Mouse (Mus musculus): ENCODE data around the gene Olfr53. TPM values are rescaled to one million over a fixed set of nuclear protein-coding genes. Genes with fewer than 3 reads are reported as not detected.
"Not testable (repeated sequence)": the region's sequence is repeated elsewhere in the genome, so short reads cannot be mapped to it uniquely, and the experiment has no call there.

The Olfr53 gene
- not detected for total RNA-seq (2021)

DNA sequence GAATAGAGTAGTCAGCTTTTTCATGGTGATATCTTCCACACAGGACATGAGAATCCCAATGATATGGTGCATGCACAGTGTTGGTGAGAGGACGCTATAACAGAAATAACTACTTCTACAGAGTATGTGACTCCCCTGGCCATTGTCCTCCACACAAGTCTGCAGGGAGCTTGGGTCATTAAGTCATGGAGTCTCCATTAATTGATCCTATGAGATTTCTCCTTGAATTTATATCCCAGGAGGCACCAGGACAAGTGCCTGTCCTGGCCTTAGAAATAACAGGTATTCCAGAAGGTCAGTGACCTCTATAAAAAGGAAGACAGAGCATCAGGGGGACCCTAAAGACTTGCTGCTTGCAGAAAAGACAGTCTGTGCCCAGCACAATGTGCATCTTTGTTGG, at the start of gene Olfr53:
TSS of gene Olfr53 (plus strand) at position 301 of the 400 bp plus-strand sequence.
- no peak for DNase-seq

DNA sequence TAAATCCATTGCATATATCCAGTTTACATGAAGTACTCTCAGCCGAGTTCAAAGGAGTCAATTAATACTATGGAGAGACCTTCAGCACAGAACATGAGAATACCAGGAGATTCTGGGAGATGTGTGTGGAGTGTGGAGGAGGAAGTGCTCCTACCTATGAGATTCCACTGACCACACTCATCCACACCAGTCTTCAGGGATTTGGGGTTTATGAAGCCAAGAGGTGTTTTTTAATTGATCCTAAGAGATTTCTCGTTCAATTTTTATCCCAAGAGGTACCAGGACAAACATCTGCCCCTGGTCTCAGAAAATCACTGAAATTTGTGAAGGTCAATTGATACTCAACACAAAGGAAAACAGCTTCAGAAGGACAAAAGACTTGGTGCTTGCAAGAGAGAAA, 45.3 kb upstream of the Olfr53 start, which contains the start of gene Olfr46:
TSS of gene Olfr46 (plus strand) at position 301 of the 400 bp plus-strand sequence.
- not testable (repeated sequence) for DNase-seq

DNA sequence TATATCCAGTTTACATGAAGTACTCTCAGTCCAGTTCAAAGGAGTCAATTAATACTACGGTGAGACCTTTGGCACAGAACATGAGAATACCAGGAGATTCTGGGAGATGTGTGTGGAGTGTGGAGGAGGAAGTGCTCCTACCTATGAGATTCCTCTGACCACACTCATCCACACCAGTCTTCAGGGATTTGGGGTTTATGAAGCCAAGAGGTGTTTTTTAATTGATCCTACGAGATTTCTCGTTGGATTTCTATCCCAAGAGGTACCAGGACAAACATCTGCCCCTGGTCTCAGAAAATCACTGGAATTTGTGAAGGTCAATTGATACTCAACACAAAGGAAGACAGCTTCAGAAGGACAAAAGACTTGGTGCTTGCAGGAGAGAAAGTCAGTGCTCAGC, 17.6 kb upstream of the Olfr53 start, which contains the start of gene Olfr61:
TSS of gene Olfr61 (plus strand) at position 301 of the 400 bp plus-strand sequence.
- not testable (repeated sequence) for DNase-seq

DNA sequence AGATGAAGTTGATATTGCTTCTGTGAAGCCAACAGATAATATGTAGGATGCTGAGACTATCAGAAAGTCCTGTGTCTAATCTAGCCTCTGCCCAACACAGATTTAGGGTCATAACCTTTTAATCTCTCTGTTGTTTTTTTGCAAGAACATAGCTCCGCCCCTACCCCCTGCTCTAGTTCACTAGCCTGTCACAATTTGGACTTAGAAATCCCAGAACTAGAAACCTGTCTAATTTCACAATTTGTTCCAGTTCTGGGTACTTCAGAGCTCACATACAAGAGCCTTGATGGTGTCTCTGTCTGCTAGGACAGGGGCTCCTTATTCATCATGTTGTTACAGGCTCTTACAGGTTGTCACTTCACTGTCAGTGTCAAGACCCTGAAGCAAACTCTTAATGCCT, 15.7 kb upstream of the Olfr53 start:
- DNase-seq, result no peak

DNA sequence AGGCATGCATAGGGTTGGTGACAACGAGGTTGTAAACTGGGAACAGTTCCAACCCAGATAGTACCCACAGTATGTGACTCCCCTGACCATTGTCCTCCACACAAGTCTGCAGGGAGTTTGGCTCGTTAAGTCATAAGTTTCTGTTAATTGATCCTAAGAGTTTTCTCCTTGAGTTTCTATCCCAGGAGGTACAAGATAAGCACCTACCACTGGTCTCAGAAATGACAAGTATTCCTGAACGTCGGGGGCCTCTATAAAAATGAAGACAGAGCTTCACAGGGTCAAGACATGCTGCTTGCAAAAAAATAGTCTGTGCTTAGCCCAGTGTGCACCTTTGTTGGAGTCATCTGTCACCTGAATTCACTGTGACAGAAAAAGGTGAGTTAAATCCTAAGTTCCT, 13.4 kb downstream of the Olfr53 start, which contains the start of gene Olfr539:
TSS of gene Olfr539 (plus strand) at position 301 of the 400 bp plus-strand sequence.
- no peak for DNase-seq

DNA sequence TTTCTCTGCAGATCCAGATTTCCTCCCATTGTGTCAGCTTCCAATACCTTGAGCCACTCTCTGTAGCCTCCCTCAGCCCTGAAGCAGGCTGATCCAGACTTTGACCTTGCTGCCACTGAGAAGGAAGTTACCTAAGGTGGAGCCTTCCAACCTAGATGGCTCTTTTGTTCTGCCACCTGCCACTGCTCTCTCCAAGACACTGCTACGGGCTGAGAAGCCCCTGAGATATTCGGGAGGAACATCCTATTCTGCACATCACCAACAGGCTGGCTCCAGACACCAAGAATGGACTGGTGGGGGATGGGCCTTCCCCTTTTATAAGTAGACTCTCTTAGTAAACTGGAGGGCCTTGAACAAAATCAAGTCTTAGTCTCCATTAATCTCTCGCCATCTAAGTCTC, 24.4 kb downstream of the Olfr53 start:
- DNase-seq, result not testable (repeated sequence)

DNA sequence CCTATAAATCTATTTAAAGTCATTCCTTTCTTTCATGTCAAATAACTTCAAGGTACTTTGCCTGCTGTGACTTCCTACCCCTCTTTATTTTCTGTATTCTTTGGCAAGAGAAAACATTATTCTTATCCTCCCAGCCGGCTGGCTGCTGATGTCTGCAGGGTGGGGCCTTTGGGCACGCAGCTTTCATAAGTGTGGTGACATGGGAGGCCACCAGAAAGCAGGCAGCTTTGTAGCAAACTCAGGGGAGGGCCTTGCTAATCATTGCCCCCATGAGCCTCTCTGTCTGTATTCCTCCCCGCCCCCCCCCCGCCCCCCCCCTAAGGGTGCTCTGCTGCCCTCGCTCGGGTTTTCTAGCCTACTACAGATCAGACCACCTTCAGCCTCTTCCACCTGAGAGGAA, 29.6 kb downstream of the Olfr53 start:
- no peak for DNase-seq

DNA sequence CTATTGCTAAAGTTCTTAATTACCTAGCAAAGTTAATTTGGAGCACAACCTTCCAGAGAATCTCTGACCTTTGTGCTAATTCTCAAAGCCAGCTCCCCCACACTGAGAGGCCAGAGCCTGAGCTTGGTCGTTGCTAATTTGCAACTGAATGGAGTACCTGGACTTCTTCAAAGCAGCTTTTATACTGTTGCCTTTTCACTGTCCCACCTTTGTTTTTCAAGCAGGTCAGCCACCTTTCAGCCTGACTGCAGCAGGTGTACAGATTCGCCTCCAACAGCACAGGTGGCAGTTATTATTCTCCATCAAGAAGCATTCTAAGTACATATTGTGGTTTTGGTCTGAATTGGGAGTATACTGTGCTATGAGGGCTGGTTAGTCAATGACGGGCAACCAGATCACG, 33.3 kb downstream of the Olfr53 start:
- not testable (repeated sequence) for DNase-seq

DNA sequence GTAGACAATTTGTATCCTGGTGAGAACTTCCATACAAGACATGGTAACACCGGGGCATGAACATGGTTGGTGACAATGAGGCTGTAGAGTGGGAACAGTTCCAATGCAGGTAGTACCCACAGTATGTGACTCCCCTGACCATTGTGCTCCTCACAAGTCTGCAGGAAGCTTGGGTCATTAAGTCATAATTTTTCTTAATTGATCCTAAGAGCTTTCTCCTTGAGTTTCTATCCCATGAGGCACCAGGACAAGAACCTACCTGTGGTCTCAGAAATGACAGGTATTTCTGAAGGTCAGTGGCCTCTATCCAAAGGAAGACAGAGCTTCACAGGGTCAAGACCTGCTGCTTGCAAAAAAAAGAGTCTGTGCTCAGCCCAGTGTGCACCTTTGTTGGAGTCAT, 35.4 kb downstream of the Olfr53 start, which contains the start of gene Olfr45:
TSS of gene Olfr45 (plus strand) at position 301 of the 400 bp plus-strand sequence.
- no peak for DNase-seq

DNA sequence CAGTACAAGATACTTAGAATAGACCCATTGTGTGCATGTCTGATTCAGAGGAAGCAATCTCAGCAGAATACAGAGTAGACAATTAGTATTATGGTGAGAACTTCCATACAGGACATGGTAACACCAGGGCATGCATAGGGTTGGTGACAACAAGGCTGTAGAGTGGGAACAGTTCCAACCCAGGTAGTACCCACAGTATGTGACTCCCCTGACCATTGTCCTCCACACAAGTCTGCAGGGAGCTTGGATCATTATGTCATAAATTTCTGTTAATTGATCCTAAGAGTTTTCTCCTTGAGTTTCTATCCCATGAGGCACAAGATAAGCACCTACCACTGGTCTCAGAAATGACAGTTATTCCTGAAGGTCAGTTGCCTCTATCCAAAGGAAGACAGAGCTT, 50.7 kb downstream of the Olfr53 start, which contains the start of gene Olfr541:
TSS of gene Olfr541 (plus strand) at position 301 of the 400 bp plus-strand sequence.
- DNase-seq, result no peak

Other genes with a start within 250 kb of the Olfr53 start
- gene Olfr531, start 243.5 kb upstream of the Olfr53 start, total RNA-seq (2021), result not detected
- gene Olfr532, start 224.8 kb upstream of the Olfr53 start, total RNA-seq (2021), result not detected
- gene Olfr533, start 183.1 kb upstream of the Olfr53 start, total RNA-seq (2021), result not detected
- gene Olfr535, start 162.2 kb upstream of the Olfr53 start, total RNA-seq (2021), result under 1 TPM; 0.25 to 0.51 TPM
- not detected for gene Olfr536, start 139.1 kb upstream of the Olfr53 start, total RNA-seq (2021)
- gene Olfr538, start 78.6 kb upstream of the Olfr53 start, total RNA-seq (2021), result not detected
- gene Olfr46, start 45.2 kb upstream of the Olfr53 start, total RNA-seq (2021), result under 1 TPM; 0.43 to 0.45 TPM
- gene Olfr61, start 17.5 kb upstream of the Olfr53 start, total RNA-seq (2021), result under 1 TPM in 1 of 2 experiments, not detected in 1; 0.37 TPM
- under 1 TPM; 0.17 to 0.43 TPM for gene Olfr539, start 13.5 kb downstream of the Olfr53 start, total RNA-seq (2021)
- under 1 TPM; 0.10 TPM for gene Olfr45, start 35.5 kb downstream of the Olfr53 start, total RNA-seq (2021)
- gene Olfr541, start 50.8 kb downstream of the Olfr53 start, total RNA-seq (2021), result not detected
- not detected for gene Cyp2e1, start 117.3 kb downstream of the Olfr53 start, total RNA-seq (2021)
- gene Syce1, start 141.4 kb downstream of the Olfr53 start, total RNA-seq (2021), result under 1 TPM in 1 of 2 experiments, not detected in 1; 0.40 TPM
- gene Zfp941, start 175.7 kb downstream of the Olfr53 start, total RNA-seq (2021), result 10 to 100 TPM; 12.3 to 13.3 TPM
- 1 to 10 TPM; 1.8 to 2.9 TPM for gene Urah, start 188.6 kb downstream of the Olfr53 start, total RNA-seq (2021)
- gene Scgb1c1, start 199.1 kb downstream of the Olfr53 start, total RNA-seq (2021), result not detected
- not detected for gene Odf3, start 201.4 kb downstream of the Olfr53 start, total RNA-seq (2021)
- not detected for gene Gm45785, start 209.9 kb downstream of the Olfr53 start, total RNA-seq (2021)
- gene Ric8a, start 210.5 kb downstream of the Olfr53 start, total RNA-seq (2021), result 10 to 100 TPM; 76.8 to 83.7 TPM
- gene Bet1l, start 211.1 kb downstream of the Olfr53 start, total RNA-seq (2021), result 10 to 100 TPM; 27.2 to 28.1 TPM
- 100 to 1,000 TPM; 113 to 119 TPM for gene Psmd13, start 235.5 kb downstream of the Olfr53 start, total RNA-seq (2021)
- 10 to 100 TPM; 64.6 to 71.8 TPM for gene Sirt3, start 235.9 kb downstream of the Olfr53 start, total RNA-seq (2021)

Measured in layer of hippocampus, postnatal 36 days (tissue).